Mouse (Mus musculus) embryonic facial prominence, embryonic 14.5 days (tissue): Measurements from ENCODE around the gene Msi2. TPM values are rescaled to one million over a fixed set of nuclear protein-coding genes. Genes with fewer than 3 reads are reported as not detected.
A peak's percentile ranks its signal among the peaks of the same experiment; 100 is the strongest.

ENCODE experiments used
- ATAC-seq: fragments of 200-750 bp; cut with Nextera tagmentation; 2 replicates; pipeline ENCODE4 v1.8.0; 2017; ENCODE audit warnings: low read depth, moderate number of reproducible peaks, moderate TSS enrichment
- DNase-seq: peaks from one replicate; pipeline ENCODE4 v3.0.0-alpha.2; 2015; ENCODE audit warnings: low spot score
- H3K27ac ChIP-seq: fragments of 300-500 bp; sonication (generic); replicated peaks from 2 replicates; pipeline ENCODE4 v1.5.1; 2014; ENCODE audit warnings: low read depth, mild to moderate bottlenecking, low read length, moderate library complexity
- H3K27me3 ChIP-seq: fragments of 300-500 bp; sonication (generic); replicated peaks from 2 replicates; pipeline ENCODE4 v1.6.1; 2014; ENCODE audit warnings: low read length; ENCODE audit not compliant: control insufficient read depth, insufficient read depth
- H3K36me3 ChIP-seq: fragments of 300-500 bp; sonication (generic); 2 replicates; pipeline ENCODE4 v1.6.1; 2014; ENCODE audit warnings: low read length, mixed read lengths; ENCODE audit not compliant: control insufficient read depth, insufficient read depth
- H3K4me1 ChIP-seq: fragments of 300-500 bp; sonication (generic); 2 replicates; pipeline ENCODE4 v1.6.1; 2014; ENCODE audit warnings: antibody characterized with exemption, low read length; ENCODE audit not compliant: control insufficient read depth, insufficient read depth
- H3K4me2 ChIP-seq: fragments of 300-500 bp; sonication (generic); 2 replicates; pipeline ENCODE4 v1.6.1; 2014; ENCODE audit warnings: low read depth, mild to moderate bottlenecking, low read length, moderate library complexity, mixed read lengths
- H3K4me3 ChIP-seq: fragments of 300-500 bp; sonication (generic); 2 replicates; pipeline ENCODE4 v1.5.1; 2014; ENCODE audit warnings: low read depth, mild to moderate bottlenecking, low read length
- H3K9ac ChIP-seq: fragments of 300-500 bp; sonication (generic); 2 replicates; pipeline ENCODE4 v1.6.1; 2014; ENCODE audit warnings: low read depth, mild to moderate bottlenecking, low read length, moderate library complexity, mixed read lengths
- H3K9me3 ChIP-seq: fragments of 300-500 bp; sonication (generic); 2 replicates; pipeline ENCODE4 v1.6.1; 2016; ENCODE audit warnings: low read length; ENCODE audit not compliant: control insufficient read depth
- WGBS: fragments of 180-500 bp; shearing (Covaris S2); extraction: QIAGEN DNeasy Blood & Tissue Kit; methylation state at CpG from one replicate; pipeline ENCODE4 v1.1.7; 2014; 5-methylcytosine and 5-hydroxymethylcytosine counted together
- polyA plus RNA-seq: library from polyadenylated mRNA; unstranded; fragments of >200 nt; fragmentation: Nextera tagmentation; extraction: Ambion mirVana; gene quantifications from 2 replicates; pipeline ENCODE4 v1.2.1, GENCODE M21; 2014

Msi2 gene
- polyA plus RNA-seq, 1 experiment from 2014 or later, result 15.2 TPM

- no peak for ATAC-seq
- no peaks in the 10 kb centered on the region for H3K9me3 ChIP-seq
Observed at GRCm38 (mm10) chr11:88468996-88469395, 249.3 kb downstream of the Msi2 start.

GRCm38 (mm10) chr11:88467498-88468245, 250.6 kb downstream of the Msi2 start:
- H3K4me3 ChIP-seq, result no peak overlapping the region
- 64% methylated on average over 18 of the region's 18 CpGs for WGBS
- no peak overlapping the region for H3K9ac ChIP-seq
- H3K4me2 ChIP-seq, result no peak overlapping the region
- H3K27ac ChIP-seq, result no peak overlapping the region
- H3K36me3 ChIP-seq, result no peaks in the 10 kb centered on the region
- H3K27me3 ChIP-seq, result no peaks in the 10 kb centered on the region
- DNase-seq (peak; percentile 47), ATAC-seq (no peak)
- H3K9me3 ChIP-seq, result no peaks in the 10 kb centered on the region
- peaks cover 19% of the 10 kb centered on the region for H3K4me1 ChIP-seq

More at GRCm38 (mm10) chr11:88468996-88469395, 249.3 kb downstream of the Msi2 start:
- Histone ChIP-seq H3K36me3 (no peaks in the 10 kb centered on the region), H3K4me3 (no peak overlapping the region), H3K27me3 (no peaks in the 10 kb centered on the region), H3K4me1 (peaks cover 21% of the 10 kb centered on the region), H3K9ac (no peak overlapping the region), H3K4me2 (no peak overlapping the region), H3K27ac (no peak overlapping the region)
- DNase-seq, result no peak

GRCm38 (mm10) chr11:88463951-88464350, 254.4 kb downstream of the Msi2 start:
- DNase-seq (no peak), ATAC-seq (no peak)
- no peak overlapping the region for H3K4me2 ChIP-seq
- H3K9me3 ChIP-seq, result no peaks in the 10 kb centered on the region
- 68% methylated on average over 6 of the region's 6 CpGs for WGBS
- no peak overlapping the region for H3K4me3 ChIP-seq
- no peak overlapping the region for H3K27ac ChIP-seq
- peaks cover 23% of the 10 kb centered on the region for H3K4me1 ChIP-seq
- H3K9ac ChIP-seq, result no peak overlapping the region
- H3K36me3 ChIP-seq, result no peaks in the 10 kb centered on the region
- no peaks in the 10 kb centered on the region for H3K27me3 ChIP-seq

GRCm38 (mm10) chr11:88462789-88463188, 255.5 kb downstream of the Msi2 start:
- H3K9me3 ChIP-seq, result no peaks in the 10 kb centered on the region
- H3K27ac ChIP-seq, result no peak overlapping the region
- WGBS, result 87% methylated on average over 8 of the region's 8 CpGs
- no peaks in the 10 kb centered on the region for H3K27me3 ChIP-seq
- H3K4me3 ChIP-seq, result no peak overlapping the region
- no peak overlapping the region for H3K4me2 ChIP-seq
- H3K4me1 ChIP-seq, result peaks cover 23% of the 10 kb centered on the region
- ATAC-seq (no peak), DNase-seq (no peak)
- no peak overlapping the region for H3K9ac ChIP-seq
- no peaks in the 10 kb centered on the region for H3K36me3 ChIP-seq

GRCm38 (mm10) chr11:88461601-88462000, 256.7 kb downstream of the Msi2 start:
- ATAC-seq, result no peak
- Histone ChIP-seq H3K9ac (no peak overlapping the region), H3K9me3 (no peaks in the 10 kb centered on the region), H3K27me3 (no peaks in the 10 kb centered on the region), H3K4me1 (peaks cover 23% of the 10 kb centered on the region), H3K4me2 (no peak overlapping the region), H3K27ac (no peak overlapping the region), H3K4me3 (no peak overlapping the region), H3K36me3 (no peaks in the 10 kb centered on the region)
- 96% methylated on average over 4 of the region's 4 CpGs for WGBS
- no peak for DNase-seq

- 42% methylated on average over 19 of the region's 19 CpGs for WGBS
- Histone ChIP-seq H3K9ac (no peak overlapping the region), H3K27ac (peak overlapping the region; percentile 8; the same call in 1 of the 2 replicates), H3K4me2 (no peak overlapping the region), H3K9me3 (no peaks in the 10 kb centered on the region), H3K36me3 (no peaks in the 10 kb centered on the region), H3K4me3 (no peak overlapping the region), H3K4me1 (peaks cover 30% of the 10 kb centered on the region), H3K27me3 (no peaks in the 10 kb centered on the region)
- DNase-seq (peak; percentile 67), ATAC-seq (no peak)
Observed at GRCm38 (mm10) chr11:88459946-88460736, 258.2 kb downstream of the Msi2 start.

- no peak overlapping the region for H3K9ac ChIP-seq
- H3K27me3 ChIP-seq, result no peaks in the 10 kb centered on the region
- 74% methylated on average over 10 of the region's 10 CpGs for WGBS
Observed at GRCm38 (mm10) chr11:88457241-88457738, 261.0 kb downstream of the Msi2 start.

GRCm38 (mm10) chr11:88454867-88455806, 263.2 kb downstream of the Msi2 start:
- no peaks in the 10 kb centered on the region for H3K27me3 ChIP-seq
- DNase-seq (peak; percentile 63), ATAC-seq (0 out of 2 replicates have a peak, but pooled peaks have one; percentile 27)
- no peaks in the 10 kb centered on the region for H3K9me3 ChIP-seq
- no peak overlapping the region for H3K27ac ChIP-seq
- no peak overlapping the region for H3K9ac ChIP-seq
- H3K4me2 ChIP-seq, result no peak overlapping the region
- no peak overlapping the region for H3K4me3 ChIP-seq
- H3K4me1 ChIP-seq, result peaks cover 13% of the 10 kb centered on the region
- H3K36me3 ChIP-seq, result no peaks in the 10 kb centered on the region
- 72% methylated on average over 19 of the region's 19 CpGs for WGBS

More at GRCm38 (mm10) chr11:88457241-88457738, 261.0 kb downstream of the Msi2 start:
- Histone ChIP-seq H3K4me3 (no peak overlapping the region), H3K9me3 (no peaks in the 10 kb centered on the region), H3K4me1 (peaks cover 22% of the 10 kb centered on the region), H3K4me2 (no peak overlapping the region), H3K36me3 (no peaks in the 10 kb centered on the region), H3K27ac (no peak overlapping the region)
- peak; percentile 27; the same call in 1 of the 2 replicates for ATAC-seq
- no peak for DNase-seq
